Mouse (Mus musculus) CD4-positive, CD25-positive, alpha-beta regulatory T cell (primary cell): ENCODE results near the gene Baz1b. TPM values are rescaled to one million over a fixed set of nuclear protein-coding genes. Genes with fewer than 3 reads are reported as not detected.

Experiments used
- polyA plus RNA-seq: library from polyadenylated mRNA; unstranded; fragments of 100-300 nt; shearing (Covaris generic); gene quantifications from one replicate; pipeline ENCODE4 v1.2.1, GENCODE M21; 2017

Baz1b gene
- polyA plus RNA-seq: 51.2 TPM

GRCm38 (mm10) chr5:135186621-135187348, at the start of gene Baz1b:
Baz1b (plus strand) TSS chr5:135187264.

GRCm38 (mm10) chr5:135149053-135149819, 37.8 kb upstream of the Baz1b start, which contains the start of gene Tbl2:
Tbl2 (plus strand) TSS chr5:135149657.

GRCm38 (mm10) chr5:135168063-135169062, 18.7 kb upstream of the Baz1b start, which contains the start of gene Bcl7b:
Bcl7b (plus strand) TSS chr5:135168283.

GRCm38 (mm10) chr5:135251079-135251454, 64.0 kb downstream of the Baz1b start, which contains the start of gene Fzd9:
Fzd9 (minus strand) TSS chr5:135251230.

Other genes starting within 250 kb of the Baz1b start
- gene Cldn4, start 240.3 kb upstream of the Baz1b start, polyA plus RNA-seq: 0.16 TPM
- not detected for gene Cldn3, start 201.1 kb upstream of the Baz1b start, polyA plus RNA-seq
- 92.5 TPM for gene Abhd11, start 178.1 kb upstream of the Baz1b start, polyA plus RNA-seq
- gene Stx1a, start 163.8 kb upstream of the Baz1b start, polyA plus RNA-seq: 24.8 TPM
- gene Dnajc30, start 123.1 kb upstream of the Baz1b start, polyA plus RNA-seq: 20.5 TPM
- 110 TPM for gene Bud23, start 122.3 kb upstream of the Baz1b start, polyA plus RNA-seq
- gene Vps37d, start 109.0 kb upstream of the Baz1b start, polyA plus RNA-seq: 0.19 TPM
- gene Mlxipl, start 97.4 kb upstream of the Baz1b start, polyA plus RNA-seq: 0.20 TPM
- 13.8 TPM for gene Tbl2, start 37.6 kb upstream of the Baz1b start, polyA plus RNA-seq
- 107 TPM for gene Bcl7b, start 19.0 kb upstream of the Baz1b start, polyA plus RNA-seq
- not detected for gene Fzd9, start 64.0 kb downstream of the Baz1b start, polyA plus RNA-seq
- gene Fkbp6, start 162.8 kb downstream of the Baz1b start, polyA plus RNA-seq: not detected
- not detected for gene Trim50, start 166.0 kb downstream of the Baz1b start, polyA plus RNA-seq
- gene Nsun5, start 182.7 kb downstream of the Baz1b start, polyA plus RNA-seq: 46.9 TPM
- gene Pom121, start 207.3 kb downstream of the Baz1b start, polyA plus RNA-seq: 38.3 TPM